Mouse (Mus musculus) forebrain, embryonic 16.5 days (tissue): ENCODE measurements around the gene Tcfl5. TPM values are rescaled to one million over a fixed set of nuclear protein-coding genes. Genes with fewer than 3 reads are reported as not detected.

Experiments
- ATAC-seq: fragments of 200-750 bp; cut with Nextera tagmentation; 2 replicates; pipeline ENCODE4 v1.8.0; 2017; ENCODE audit warnings: mild to moderate bottlenecking, moderate library complexity
- H3K27ac ChIP-seq: fragments of 300-500 bp; sonication (generic); 2 replicates; pipeline ENCODE4 v1.5.1; 2014; ENCODE audit warnings: low read length, control low read depth
- H3K27me3 ChIP-seq: fragments of 300-500 bp; sonication (generic); replicated peaks from 2 replicates; pipeline ENCODE4 v1.6.1; 2014; ENCODE audit warnings: low read length; ENCODE audit not compliant: control insufficient read depth, insufficient read depth
- H3K36me3 ChIP-seq: fragments of 300-500 bp; sonication (generic); 2 replicates; pipeline ENCODE4 v1.6.1; 2014; ENCODE audit not compliant: control insufficient read depth, insufficient read depth
- H3K4me1 ChIP-seq: fragments of 300-500 bp; sonication (generic); replicated peaks from 2 replicates; pipeline ENCODE4 v1.6.1; 2014; ENCODE audit warnings: low read length; ENCODE audit not compliant: control insufficient read depth, insufficient read depth
- H3K4me2 ChIP-seq: fragments of 300-500 bp; sonication (generic); 2 replicates; pipeline ENCODE4 v1.6.1; 2014; ENCODE audit warnings: mild to moderate bottlenecking, low read length, control low read depth
- H3K4me3 ChIP-seq: fragments of 300-500 bp; sonication (generic); replicated peaks from 2 replicates; pipeline ENCODE4 v1.5.1; 2014; ENCODE audit warnings: mild to moderate bottlenecking, low read length, control low read depth
- H3K9ac ChIP-seq: fragments of 300-500 bp; sonication (generic); replicated peaks from 2 replicates; pipeline ENCODE4 v1.6.1; 2014; ENCODE audit warnings: low read depth, low read length, control low read depth
- H3K9me3 ChIP-seq: fragments of 300-500 bp; sonication (generic); 2 replicates; pipeline ENCODE4 v1.6.1; 2016; ENCODE audit warnings: low read length; ENCODE audit not compliant: control insufficient read depth
- WGBS: fragments of 180-500 bp; shearing (Covaris S2); extraction: QIAGEN DNeasy Blood & Tissue Kit; methylation state at CpG from one replicate; pipeline ENCODE4 v1.1.7; 2014; 5-methylcytosine and 5-hydroxymethylcytosine counted together
- polyA plus RNA-seq: library from polyadenylated mRNA; unstranded; fragments of >200 nt; fragmentation: Nextera tagmentation; extraction: Ambion mirVana; gene quantifications from 2 replicates; pipeline ENCODE4 v1.2.1, GENCODE M21; 2015

The Tcfl5 gene
- polyA plus RNA-seq, 1 experiment from 2014 or later = 0.28 TPM

DNA sequence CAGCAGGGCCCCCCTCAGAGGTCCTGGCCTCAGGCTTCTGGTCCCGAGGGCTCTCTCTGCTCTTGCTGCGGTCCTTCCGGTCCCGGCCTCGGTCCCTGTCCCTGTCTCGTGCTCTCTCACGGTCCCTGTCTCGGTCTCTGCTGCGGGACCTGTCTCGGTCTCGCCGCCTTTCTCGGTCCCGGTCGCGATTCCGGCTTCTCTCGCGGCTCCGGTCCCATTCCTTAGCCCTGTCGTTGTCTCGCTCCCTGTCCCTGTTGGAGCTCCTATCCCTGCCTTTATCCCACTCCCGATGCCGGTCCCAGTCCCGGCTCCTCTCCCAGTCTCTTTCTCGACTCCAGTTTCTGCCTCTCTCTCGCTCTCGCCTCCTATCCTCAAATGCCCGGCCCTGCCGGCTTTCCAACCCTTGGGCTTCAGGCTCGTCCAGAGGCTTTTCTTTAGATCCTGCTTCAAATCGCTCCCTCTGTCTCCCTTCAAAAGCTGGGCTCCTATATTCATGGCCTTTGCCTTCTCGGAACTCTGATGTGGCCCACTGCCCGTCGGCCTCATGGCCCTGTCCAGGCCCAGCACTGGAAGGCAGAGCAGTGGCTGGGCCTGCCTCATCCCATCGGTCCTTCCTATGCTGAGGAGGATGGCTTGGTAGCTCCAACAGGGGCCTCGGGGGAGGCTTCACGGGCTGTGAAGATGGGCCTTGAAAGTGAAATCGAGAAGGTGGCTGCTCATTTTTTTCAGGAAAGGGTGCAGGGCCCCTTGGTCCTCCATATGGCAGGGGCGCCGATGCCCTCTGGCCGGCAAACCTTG is 17.0 kb upstream of the Tcfl5 start:
- 27% methylated on average over 42 of the region's 42 CpGs for WGBS
- H3K9ac ChIP-seq = peak overlapping the region; percentile 42
- peak overlapping the region; percentile 27 for H3K4me2 ChIP-seq
- no peaks in the 10 kb centered on the region for H3K9me3 ChIP-seq
- H3K4me1 ChIP-seq = 0 out of 2 replicates have a peak, but pooled peaks cover 3% of the 10 kb centered on the region
- no peak overlapping the region for H3K27ac ChIP-seq
- ATAC-seq = no peak
- no peak overlapping the region for H3K4me3 ChIP-seq
- H3K27me3 ChIP-seq = no peaks in the 10 kb centered on the region
- peaks cover 11% of the 10 kb centered on the region for H3K36me3 ChIP-seq

DNA sequence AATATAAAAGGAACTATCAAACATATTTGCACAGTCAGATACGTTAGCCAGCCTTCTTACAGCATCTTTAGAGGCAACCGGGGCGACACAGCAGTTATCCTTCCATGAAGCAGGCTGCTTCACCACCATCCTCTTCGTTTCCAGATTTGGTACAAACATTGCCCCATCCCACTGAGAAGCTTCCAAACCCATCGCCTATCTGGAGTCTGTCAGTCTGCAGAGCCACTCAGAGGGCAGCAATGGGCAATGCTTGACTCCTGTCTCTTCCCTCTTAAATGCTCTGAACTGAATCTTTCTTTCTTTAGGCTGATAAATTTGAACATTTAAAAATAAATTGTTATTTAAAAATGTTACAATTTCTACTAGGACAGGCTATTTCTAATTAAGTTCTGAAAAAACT is 15.9 kb upstream of the Tcfl5 start:
- Histone ChIP-seq H3K4me2 (no peak overlapping the region), H3K4me3 (no peak overlapping the region), H3K9me3 (no peaks in the 10 kb centered on the region), H3K9ac (no peak overlapping the region), H3K4me1 (0 out of 2 replicates have a peak, but pooled peaks cover 3% of the 10 kb centered on the region), H3K36me3 (peaks cover 9% of the 10 kb centered on the region), H3K27me3 (no peaks in the 10 kb centered on the region), H3K27ac (no peak overlapping the region)
- no peak for ATAC-seq
- WGBS = 91% methylated on average over 5 of the region's 5 CpGs

DNA sequence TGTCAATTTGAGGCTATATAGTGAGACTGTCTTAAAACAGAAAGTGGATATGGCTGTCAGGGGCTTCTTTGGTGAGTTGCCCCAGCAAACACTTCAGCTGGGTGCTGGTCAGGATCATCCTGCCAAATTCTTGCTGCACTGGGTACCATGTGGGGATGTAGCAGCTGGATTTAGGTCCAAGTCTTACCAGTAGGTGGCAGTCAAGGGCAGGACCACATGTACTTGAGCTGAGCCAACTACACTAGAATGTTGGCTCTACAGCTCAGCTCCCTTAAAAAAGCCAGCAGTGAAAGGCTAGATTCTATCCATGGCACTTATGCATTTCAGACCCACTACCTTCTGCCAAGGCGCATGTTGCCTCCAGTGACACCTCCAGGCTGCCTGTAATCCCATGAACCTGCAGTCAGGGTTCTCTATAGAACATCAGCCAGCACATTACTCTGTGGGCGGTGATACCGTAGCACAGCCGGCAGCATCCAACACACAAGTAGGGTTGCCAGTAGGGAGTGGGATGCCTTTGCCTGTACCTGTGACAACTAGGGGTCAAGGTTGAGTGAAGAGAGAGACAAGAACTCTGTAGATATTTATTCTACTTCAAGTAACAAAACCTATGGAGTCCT is 15.0 kb upstream of the Tcfl5 start:
- H3K36me3 ChIP-seq = peaks cover 9% of the 10 kb centered on the region
- H3K27me3 ChIP-seq = no peaks in the 10 kb centered on the region
- 77% methylated on average over 4 of the region's 4 CpGs for WGBS
- H3K27ac ChIP-seq = no peak overlapping the region
- H3K4me1 ChIP-seq = 0 out of 2 replicates have a peak, but pooled peaks cover 3% of the 10 kb centered on the region
- no peak overlapping the region for H3K9ac ChIP-seq
- no peak overlapping the region for H3K4me2 ChIP-seq
- no peaks in the 10 kb centered on the region for H3K9me3 ChIP-seq
- ATAC-seq = peak; percentile 73
- H3K4me3 ChIP-seq = no peak overlapping the region

DNA sequence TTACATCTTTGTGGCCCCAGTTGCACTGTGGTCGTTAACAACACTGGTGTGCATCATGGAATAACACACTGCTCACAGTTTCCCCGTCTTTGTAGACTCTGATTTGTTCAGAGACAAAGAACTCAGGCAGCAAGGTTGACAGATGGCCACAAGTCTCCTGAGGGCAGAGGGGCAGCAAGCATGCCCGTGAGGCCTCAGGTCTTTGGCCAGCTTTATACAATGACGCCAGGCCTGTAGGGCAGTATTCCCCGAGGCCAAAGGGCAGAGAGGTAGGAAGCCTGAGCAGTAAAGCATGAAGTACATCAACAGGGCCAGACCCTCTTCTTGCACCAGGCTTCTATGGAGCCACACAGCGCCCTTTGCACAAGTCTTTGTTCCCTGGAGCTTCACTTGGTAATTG is 12.6 kb upstream of the Tcfl5 start:
- Histone ChIP-seq H3K9ac (no peak overlapping the region), H3K4me3 (no peak overlapping the region), H3K27ac (no peak overlapping the region), H3K36me3 (no peaks in the 10 kb centered on the region), H3K9me3 (no peaks in the 10 kb centered on the region), H3K4me2 (no peak overlapping the region), H3K4me1 (0 out of 2 replicates have a peak, but pooled peaks cover 3% of the 10 kb centered on the region), H3K27me3 (no peaks in the 10 kb centered on the region)
- WGBS = 46% methylated on average over 6 of the region's 6 CpGs
- no peak for ATAC-seq

DNA sequence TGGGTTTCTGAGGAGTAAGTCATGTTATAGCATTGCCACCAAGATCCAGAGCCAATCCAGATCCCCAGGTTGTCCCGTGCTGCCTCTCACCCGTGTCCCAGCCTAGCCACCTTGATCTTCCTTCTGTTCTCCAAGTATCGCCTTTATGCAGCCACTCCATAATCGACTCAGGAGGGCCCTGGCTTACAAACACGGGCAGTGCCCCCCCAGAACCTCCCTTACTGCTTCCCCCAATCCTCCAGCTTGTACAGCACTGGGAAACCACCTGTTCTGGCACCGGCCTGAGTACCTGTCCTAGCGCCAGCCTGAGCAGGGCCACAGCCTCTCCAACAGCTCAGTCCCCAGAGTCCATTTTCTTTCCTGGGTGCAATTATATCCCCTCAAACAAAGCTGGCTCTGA is 12.2 kb upstream of the Tcfl5 start:
- Histone ChIP-seq H3K4me2 (no peak overlapping the region), H3K27me3 (no peaks in the 10 kb centered on the region), H3K36me3 (no peaks in the 10 kb centered on the region), H3K9ac (no peak overlapping the region), H3K9me3 (no peaks in the 10 kb centered on the region), H3K27ac (no peak overlapping the region), H3K4me1 (0 out of 2 replicates have a peak, but pooled peaks cover 2% of the 10 kb centered on the region), H3K4me3 (no peak overlapping the region)
- no peak for ATAC-seq
- WGBS = 83% methylated on average over 7 of the region's 7 CpGs

DNA sequence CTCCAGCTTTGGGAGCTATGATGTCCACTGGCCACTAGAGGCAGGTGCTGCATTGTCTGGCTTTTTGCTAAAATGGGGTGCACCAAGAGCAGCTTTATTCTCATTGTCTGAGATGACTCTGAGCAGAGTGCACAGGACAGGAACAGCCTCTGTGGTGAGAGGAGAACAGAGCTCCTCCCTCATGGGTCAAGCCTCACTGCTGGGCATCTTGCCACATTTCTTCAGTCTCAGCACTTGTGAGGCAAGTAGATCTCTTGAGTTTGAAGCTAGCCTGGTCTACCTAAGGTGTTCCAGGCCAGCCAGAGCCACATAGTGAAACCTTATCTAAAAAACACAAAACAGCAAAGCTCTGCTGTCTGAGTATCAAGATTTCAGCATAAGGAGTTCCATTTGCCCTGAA is 4.3 kb upstream of the Tcfl5 start:
- H3K4me1 ChIP-seq = peaks cover 4% of the 10 kb centered on the region
- no peaks in the 10 kb centered on the region for H3K36me3 ChIP-seq
- H3K9me3 ChIP-seq = peaks cover 19% of the 10 kb centered on the region
- no peak overlapping the region for H3K4me3 ChIP-seq
- H3K27ac ChIP-seq = no peak overlapping the region
- peaks cover 22% of the 10 kb centered on the region for H3K27me3 ChIP-seq
- ATAC-seq = no peak
- no peak overlapping the region for H3K4me2 ChIP-seq
- H3K9ac ChIP-seq = no peak overlapping the region

DNA sequence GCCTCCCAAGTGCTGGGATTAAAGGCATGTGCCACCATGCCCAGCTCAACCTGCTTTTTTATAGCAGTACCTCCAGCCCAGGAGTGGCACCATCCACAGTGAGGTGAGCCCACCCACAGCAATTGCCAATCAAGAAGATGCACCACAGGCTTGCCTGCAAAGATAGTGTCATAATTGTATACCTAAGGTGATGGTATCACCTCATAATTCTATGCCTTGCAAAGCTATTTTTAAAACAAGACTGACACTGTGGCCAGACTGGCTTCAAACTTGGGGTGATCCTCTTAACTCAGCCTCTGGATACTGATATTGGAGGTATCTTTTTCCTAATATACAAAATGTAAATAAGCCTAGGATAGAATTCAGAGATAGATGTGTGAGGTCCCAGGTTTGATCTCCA is 1.1 kb upstream of the Tcfl5 start:
- no peak overlapping the region for H3K9ac ChIP-seq
- no peak overlapping the region for H3K4me2 ChIP-seq
- peaks cover 19% of the 10 kb centered on the region for H3K9me3 ChIP-seq
- H3K36me3 ChIP-seq = no peaks in the 10 kb centered on the region
- H3K4me3 ChIP-seq = no peak overlapping the region
- peaks cover 5% of the 10 kb centered on the region for H3K4me1 ChIP-seq
- ATAC-seq = no peak
- no peak overlapping the region for H3K27ac ChIP-seq
- H3K27me3 ChIP-seq = peaks cover 46% of the 10 kb centered on the region

DNA sequence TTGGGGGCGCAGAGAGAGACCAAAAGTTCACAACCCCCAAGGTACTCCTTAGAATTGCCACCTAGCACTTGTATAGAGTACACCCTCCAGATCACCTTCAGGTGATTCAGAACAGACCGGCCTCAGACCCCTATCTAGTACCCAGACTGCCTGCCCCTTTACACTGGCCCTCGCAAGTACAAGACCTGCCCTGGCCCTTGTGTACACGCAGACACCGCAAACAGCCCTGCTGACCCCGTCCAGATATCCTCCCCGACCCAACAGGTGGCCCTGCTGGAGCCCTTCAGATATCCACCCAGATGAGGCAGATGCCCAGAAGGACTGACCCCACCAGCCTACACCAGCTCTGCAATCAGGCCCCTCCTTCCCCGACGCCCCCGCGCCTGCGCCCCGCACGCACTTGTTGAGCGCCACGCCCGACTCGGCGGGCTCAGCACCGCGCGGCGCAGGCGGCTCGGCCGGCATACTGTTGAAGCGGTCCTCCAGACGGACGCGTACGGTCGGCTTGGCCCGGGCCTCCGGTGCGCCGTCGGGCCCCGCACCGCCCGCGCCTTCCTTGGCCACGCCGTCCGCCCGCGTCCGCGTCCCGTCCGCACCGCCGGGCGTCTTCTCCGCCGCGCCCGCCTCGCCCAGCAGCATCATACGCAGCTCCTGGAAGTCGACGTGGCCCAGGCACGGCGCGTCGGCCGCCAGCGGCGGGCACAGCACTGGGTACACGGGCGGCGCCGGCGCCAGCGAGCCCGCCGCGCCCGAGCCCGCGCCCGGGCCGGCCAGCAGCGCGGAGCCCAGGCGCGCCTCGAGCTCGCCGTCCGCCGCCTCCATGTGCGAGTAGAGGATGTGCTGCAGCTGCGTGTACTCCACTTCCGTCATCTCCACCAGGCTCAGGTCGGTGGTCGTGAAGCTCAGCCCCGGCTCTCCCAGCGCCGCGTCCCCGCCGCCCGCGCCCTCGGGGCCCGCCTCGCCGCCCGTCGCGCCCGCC is 643 bp downstream of the Tcfl5 start:
- H3K9ac ChIP-seq = no peak overlapping the region
- WGBS = 3% methylated on average over 91 of the region's 112 CpGs
- peak overlapping the region; percentile 40 for H3K4me2 ChIP-seq

DNA sequence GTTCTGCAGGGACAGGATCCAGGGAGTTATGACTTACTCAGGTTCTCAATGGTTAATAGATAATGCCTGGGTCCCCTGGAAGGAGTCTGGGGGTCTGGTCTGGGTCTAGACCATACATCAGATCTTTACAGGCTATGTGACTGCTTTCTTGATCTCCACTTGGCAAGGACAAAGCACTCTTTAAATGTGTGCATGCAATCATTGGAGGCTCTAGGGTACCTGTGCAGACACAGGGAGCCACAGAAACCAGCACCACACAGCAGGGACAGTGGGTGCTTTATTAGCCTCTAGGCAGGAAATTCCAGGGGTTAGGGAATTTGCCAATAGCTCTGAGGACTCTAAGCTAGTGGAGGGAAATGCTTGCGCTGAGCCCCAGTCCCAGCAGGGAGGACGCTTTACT is 30.6 kb downstream of the Tcfl5 start:
- H3K9me3 ChIP-seq = no peaks in the 10 kb centered on the region
- ATAC-seq = no peak
- 94% methylated on average over 2 of the region's 2 CpGs for WGBS

More for the DNA sequence above, 643 bp downstream of the Tcfl5 start:
- Histone ChIP-seq H3K36me3 (no peaks in the 10 kb centered on the region), H3K4me3 (peak overlapping the region; percentile 39), H3K27ac (no peak overlapping the region), H3K9me3 (peaks cover 19% of the 10 kb centered on the region), H3K27me3 (peaks cover 46% of the 10 kb centered on the region), H3K4me1 (peaks cover 5% of the 10 kb centered on the region)
- no peak; the same call in 1 of the 2 replicates for ATAC-seq

More for the DNA sequence above, 30.6 kb downstream of the Tcfl5 start:
- H3K27me3 ChIP-seq = no peaks in the 10 kb centered on the region
- H3K4me3 ChIP-seq = no peak overlapping the region
- no peaks in the 10 kb centered on the region for H3K36me3 ChIP-seq
- H3K4me1 ChIP-seq = no peaks in the 10 kb centered on the region
- H3K4me2 ChIP-seq = no peak overlapping the region
- H3K9ac ChIP-seq = no peak overlapping the region
- H3K27ac ChIP-seq = no peak overlapping the region
